In genomic region chr1:114456406-114456805, GRCm38 (mm10) we compare ENCODE assay signal across 11 mouse cellular contexts.
"Had no signal": no experiment of that assay in that cellular context is flagged by ENCODE, and none has a peak within 500 bp of the region (broad histone marks: within the 10 kb centered on the region; RNA-seq: fewer than 3 reads in every experiment).

No protein-coding gene starts in this region.

- DNase-seq: retina, postnatal 1 day; right cerebral cortex, adult 18-20 months; right cerebral cortex, postnatal 14 days; right cerebral cortex, postnatal 25 days; spleen, adult 18-20 months; thymus, adult 18-20 months; thymus, adult 2 months; thymus, postnatal 14 days; thymus, postnatal 25 days; thymus, postnatal 36 days; thymus, postnatal 4 days had no signal
